Mouse (Mus musculus): ENCODE results near the gene Raf1. TPM values are rescaled to one million over a fixed set of nuclear protein-coding genes. Genes with fewer than 3 reads are reported as not detected.

Raf1 gene
- 140 TPM for total RNA-seq (2023)

GRCm38 (mm10) chr6:115676452-115677128 lies at the start of gene Raf1:
TSS of gene Raf1 (minus strand) at chr6:115676635.

DNA sequence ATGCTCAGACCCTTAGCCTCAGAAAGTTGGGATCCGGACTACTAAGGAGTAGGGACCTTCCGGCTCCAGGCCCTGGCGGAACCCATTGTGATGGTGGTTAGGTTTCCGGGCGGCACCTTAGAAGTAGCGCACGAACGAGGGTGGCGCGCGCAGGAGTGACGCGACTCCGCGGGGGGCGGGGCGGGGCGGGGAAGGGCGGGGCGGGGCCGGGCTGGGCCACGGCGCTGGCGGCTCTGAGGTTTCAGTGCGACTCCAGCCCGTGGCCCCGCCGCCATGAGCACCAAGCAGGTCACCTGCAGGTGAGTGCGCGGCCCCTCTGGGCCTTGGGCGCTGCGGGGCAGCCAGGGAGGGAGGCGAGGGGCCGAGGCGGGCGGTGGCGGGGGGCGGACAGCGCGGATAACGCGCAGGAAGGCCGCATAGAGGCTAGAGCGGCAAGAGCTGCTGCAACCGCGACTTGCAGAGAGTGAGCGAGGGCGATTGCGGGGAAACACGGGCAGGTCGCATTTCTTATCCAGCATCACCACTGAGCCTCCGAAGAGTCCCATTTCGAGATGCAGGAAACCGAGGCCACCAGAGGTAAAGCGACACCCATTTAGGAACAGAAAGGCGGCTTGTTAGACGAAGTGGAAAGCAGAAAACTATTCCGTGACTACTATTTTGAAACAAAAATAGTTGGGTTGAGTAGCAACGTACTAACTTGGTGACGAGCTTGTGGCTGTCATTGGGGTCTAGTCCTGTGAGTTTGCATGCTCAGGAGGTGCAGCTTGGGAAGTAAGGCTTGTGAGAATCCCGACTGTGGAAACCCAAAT lies 74.5 kb downstream of the Raf1 start, which contains the start of gene Mkrn2:
Gene Mkrn2 (plus strand): TSS at position 188 of the 809 bp plus-strand sequence.

DNA sequence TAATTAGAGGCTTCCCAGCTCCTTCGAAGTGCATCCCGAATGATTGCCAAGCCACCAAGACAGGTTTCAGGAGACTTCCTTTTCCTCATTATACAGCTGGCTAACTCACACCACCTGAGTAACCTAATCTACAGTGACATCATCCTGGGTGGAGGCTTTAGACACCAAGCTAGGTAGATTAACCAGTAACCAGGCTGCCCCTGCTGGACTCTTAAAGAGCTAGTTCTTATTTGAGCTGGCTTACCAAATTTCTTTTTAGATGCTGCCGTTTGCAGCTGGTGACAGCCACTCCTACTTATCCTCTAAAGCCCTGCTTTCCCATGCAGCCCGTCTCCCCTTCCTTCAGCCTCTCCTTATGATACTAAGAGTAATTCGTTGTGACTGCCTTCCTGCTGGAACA lies 84.0 kb downstream of the Raf1 start, which contains the start of gene Mkrn2os:
Gene Mkrn2os (minus strand): TSS at position 119 of the 400 bp plus-strand sequence.

Other genes starting within 250 kb of the Raf1 start
- gene Tsen2, start 132.0 kb downstream of the Raf1 start, total RNA-seq (2023) = 8.5 TPM
- not detected for gene Mkrn2os, start 84.1 kb downstream of the Raf1 start, total RNA-seq (2023)
- 43.4 TPM for gene Mkrn2, start 74.7 kb downstream of the Raf1 start, total RNA-seq (2023)
- gene Tmem40, start 85.8 kb upstream of the Raf1 start, total RNA-seq (2023) = not detected
- 8.0 TPM for gene Cand2, start 97.9 kb upstream of the Raf1 start, total RNA-seq (2023)
- gene Rpl32, start 132.1 kb upstream of the Raf1 start, total RNA-seq (2023) = 3,187 TPM
- gene Efcab12, start 161.8 kb upstream of the Raf1 start, total RNA-seq (2023) = 0.70 TPM
- gene Mbd4, start 176.7 kb upstream of the Raf1 start, total RNA-seq (2023) = 6.4 TPM
- 2.3 TPM for gene Ift122, start 176.8 kb upstream of the Raf1 start, total RNA-seq (2023)